Mouse (Mus musculus) T-helper 1 cell (primary cell): ENCODE measurements around the gene Etnk1.
"Not testable (repeated sequence)": the region's sequence is repeated elsewhere in the genome, so short reads cannot be mapped to it uniquely, and the experiment has no call there.

Experiments used
- in situ Hi-C: fragments of 300-600 bp; cut with MboI, MseI; formaldehyde crosslinking; loops from one replicate; pipeline ENCODE4 v1.15.1; 2025; ENCODE audit warnings: high pct_unique_total_duplicates

The Etnk1 gene

GRCm38 (mm10) chr6:143149766-143150291 is 17.2 kb upstream of the Etnk1 start:
- in situ Hi-C loops = no loop called here

DNA sequence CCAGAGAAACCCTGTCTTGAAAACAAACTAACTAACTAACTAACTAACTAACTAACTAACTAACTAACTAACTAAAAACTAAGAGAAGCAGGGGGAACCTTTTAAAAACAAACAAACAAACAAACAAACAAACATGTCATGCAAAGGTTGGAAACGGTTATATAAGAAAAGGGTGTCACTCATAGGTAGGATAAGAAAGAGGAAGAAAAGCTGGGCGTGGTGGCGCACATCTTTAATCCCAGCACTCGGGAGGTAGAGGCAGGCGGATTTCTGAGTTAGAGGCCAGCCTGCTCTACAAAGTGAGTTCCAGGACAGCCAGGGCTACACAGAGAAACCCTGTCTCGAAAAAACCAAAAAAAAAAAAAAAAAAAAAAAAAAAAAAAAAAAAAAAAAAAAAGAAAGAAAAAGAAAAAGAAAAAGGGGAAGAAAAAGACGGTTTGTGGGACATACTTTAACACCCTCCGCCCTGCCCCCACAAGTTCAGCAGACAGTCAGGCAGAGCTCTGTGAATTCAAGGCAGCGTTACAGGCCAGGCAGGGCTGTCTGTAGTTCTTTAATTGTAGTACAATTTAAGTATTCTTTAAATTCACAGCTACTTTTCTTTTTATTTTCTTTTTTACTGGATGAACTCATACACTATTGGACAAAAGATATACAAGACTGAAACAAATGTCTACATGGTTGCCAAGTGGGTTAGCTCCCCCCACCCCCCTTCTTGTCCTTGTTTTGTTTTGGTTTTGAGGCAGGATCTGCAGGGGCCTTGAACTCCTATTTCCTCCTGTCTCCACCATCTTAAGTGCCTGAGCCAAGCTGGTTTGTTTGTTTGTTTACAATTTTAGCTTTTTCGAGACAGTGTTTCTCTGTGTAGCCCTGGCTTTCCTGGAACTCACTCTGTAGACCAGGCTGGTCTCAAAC is 15.7 kb upstream of the Etnk1 start:
- in situ Hi-C loops = not testable (repeated sequence)

DNA sequence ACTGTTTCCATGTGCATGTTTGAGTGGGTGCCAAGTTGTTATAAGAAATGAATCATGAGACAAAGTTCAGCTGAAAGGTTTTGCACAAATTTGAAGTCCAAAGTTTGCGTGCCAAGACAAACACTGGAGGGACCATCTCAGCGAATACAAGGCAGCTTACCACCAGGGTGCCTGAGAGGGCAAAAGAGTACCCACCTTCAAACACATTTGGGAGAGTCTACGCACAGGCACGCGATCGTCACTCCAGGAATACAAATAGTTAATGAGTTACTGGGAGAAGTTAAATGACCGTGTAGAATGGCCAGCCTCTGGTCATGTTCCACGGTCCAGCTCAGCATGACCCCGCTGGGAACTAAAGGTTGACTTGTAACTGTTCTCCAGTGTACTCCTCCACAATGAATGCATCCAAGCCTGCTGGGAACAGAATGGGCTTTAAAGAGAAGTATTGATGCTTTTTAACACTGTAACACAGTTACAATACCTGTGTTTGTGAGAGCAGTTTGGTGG is 14.6 kb upstream of the Etnk1 start:
- in situ Hi-C loops = no loop called here

GRCm38 (mm10) chr6:143153160-143153559 is 13.9 kb upstream of the Etnk1 start:
- in situ Hi-C loops = no loop called here

DNA sequence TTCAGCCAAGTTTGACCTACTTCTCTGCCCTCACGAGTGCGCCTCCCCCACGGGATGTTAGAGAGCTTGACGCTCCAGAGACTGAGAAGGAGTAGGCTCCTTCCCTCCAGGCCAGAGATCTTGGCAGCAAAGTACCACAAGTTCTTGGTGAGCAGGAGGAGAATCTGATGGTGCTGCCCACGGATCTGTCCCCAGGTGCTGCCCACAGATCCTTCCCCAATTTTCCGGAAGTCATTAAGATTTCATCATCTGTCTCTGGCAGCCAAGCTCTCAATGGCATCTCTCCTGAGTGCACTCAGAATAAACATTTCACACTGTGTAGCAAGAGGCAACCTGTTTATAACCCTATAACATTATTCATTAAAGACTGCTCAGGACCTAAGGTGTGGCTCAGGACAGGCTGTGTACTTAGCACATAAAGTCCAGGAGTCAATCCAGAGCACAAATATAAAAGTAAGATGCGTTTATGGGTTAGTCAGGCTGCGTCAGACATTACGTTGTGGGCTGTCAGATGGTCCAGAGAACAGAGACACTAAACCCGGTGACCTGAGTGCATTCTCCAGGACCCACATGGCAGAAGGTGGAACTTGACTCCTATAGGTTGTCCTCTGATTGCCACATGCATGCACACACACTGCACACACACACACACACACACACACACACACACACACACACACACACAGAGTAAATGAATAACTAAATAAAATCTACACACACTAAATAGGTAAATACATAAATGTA is 13.1 kb upstream of the Etnk1 start:
- in situ Hi-C loops = no loop called here

DNA sequence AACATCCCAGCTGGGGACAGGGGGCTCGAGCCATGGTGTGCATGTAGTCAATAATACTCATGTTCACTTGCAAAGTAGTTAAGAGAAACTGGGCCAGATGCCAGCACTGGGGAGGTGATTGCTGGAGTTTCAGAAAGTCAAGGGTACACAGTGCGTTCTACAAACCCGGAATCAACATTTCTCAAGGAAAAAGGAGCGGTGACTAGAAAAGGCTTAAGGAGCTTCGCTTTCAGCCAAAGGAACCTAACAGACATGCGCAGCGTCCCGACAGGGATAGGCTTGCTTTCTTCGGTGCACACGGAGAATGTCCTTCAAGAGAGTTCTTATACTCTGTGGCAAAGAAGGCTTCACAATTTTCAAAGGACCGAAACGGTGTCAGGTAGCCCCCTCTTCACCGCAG is 12.1 kb upstream of the Etnk1 start:
- in situ Hi-C loops = no loop called here

DNA sequence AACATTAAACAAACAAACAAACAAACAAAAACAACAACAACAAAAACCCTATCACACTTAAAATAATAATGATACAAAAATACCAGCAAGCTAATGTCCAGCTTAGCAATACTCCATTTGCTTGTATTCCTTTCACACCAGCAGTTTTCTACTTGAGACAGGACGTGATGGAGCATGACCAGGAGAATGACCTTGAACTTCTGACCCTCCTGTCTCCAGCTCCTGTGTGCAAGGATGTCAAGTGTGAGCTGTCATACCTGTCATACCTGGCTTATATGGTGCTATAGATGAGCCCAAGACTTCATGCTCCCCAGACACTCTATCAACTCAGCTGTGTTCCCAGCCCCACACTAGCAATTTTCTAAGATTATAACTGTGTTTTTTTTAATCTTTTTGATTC is 11.0 kb upstream of the Etnk1 start:
- in situ Hi-C loops = no loop called here

GRCm38 (mm10) chr6:143156684-143157083 is 10.3 kb upstream of the Etnk1 start:
- in situ Hi-C loops = no loop called here

DNA sequence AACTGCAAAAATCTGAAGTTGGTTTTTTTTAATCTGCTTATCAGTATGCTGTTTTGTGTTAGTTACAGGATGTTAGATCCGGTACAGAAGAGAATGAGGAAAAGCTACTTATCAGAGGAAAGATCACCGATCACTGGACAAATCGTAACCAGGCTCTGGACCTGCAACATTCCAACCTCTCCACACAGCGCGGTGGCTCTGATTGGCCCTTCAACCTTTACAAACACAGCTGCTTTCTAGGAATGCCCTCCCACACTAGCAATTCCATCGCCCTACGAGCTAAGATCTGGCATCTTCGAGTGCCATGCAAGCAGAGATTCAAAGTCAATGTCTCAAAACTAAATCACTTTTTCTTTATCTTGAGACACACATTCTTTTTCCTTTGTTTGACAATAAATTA is 9.6 kb upstream of the Etnk1 start:
- in situ Hi-C loops = no loop called here

DNA sequence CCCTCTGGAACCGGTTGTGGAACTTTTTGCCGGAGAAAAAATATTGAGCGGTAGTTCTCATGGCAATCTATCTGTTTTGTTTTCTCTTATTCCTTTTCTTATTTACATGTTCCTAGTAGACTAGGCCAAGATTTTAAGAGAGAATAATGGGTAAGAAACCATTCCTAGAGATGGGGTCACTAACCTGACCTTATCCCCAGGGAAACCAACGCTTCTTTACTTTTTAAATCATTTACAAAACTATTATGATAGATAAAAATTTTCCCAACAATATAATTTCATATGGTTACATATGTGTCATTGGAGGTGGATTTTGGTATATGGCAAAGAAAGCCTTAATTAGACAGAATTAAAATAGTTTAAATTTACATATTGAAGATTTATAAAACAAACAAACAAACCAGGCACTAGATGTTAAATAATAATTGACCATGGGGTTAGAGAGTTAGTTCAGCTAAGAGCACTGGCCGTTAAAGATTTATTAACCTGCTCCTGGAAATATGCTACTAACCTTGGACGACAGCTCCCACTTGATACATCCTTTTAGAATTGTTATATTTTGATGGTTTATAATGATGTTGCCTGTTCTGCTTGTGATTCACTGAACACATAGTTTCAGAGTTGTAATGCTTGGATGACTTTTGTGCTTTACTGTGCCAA is 6.3 kb upstream of the Etnk1 start:
- in situ Hi-C loops = loop anchor here (10.0 kb wide), 1 partner anchor 56 kb away; the partner anchor contains the start of gene C2cd5

- in situ Hi-C loops = loop anchor here (10.0 kb wide), 1 partner anchor 58 kb away; the partner anchor contains the start of gene C2cd5
Observed at GRCm38 (mm10) chr6:143162161-143162877, 4.7 kb upstream of the Etnk1 start.

DNA sequence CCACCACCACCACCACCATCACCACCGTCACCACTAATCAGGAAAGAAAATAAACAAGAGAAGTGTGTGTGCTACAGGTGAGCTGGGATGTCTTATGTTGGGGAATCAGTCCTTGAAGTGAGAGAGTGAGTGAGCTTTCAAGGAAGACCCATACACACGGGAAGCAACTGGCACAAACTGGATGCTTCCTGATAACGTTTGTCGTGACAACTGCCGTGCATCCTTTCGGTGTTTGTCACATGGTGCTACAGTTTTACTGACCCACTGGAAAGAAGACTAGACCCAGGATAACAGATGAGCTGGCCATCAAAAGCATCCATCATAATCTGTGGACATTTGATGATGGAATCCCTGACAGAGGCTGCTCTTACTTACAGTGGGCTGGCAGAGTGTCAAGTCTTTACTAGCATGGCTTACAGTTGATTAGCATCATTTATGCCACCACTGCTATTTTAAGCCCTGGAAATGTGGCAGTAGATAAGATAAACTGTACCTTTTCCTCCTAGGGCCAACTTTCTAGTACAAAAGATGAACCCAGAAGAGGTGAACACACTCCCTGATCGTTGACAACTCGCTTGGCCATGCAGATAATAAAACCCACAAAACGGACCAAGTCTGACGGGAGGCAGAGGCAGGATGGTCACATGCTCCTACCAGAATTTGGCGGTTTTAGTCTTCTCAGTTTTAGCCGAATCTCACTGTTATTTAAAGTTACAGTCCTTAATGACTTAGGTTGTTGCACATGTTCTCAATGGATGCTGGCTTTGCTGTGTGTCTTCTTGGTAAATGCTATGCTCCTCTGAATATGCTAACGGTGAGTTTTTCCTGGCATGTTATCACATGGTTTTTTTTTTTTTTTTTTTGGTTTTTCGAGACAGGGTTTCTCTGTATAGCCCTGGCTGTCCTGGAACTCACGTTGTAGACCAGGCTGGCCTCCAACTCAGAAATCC is 2.8 kb upstream of the Etnk1 start:
- in situ Hi-C loops = loop anchor here (10.0 kb wide), 1 partner anchor 59 kb away; the partner anchor contains the start of gene C2cd5

- in situ Hi-C loops = loop anchor here (10.0 kb wide), 1 partner anchor 60 kb away; the partner anchor contains the start of gene C2cd5
Observed at GRCm38 (mm10) chr6:143164906-143165255, 2.1 kb upstream of the Etnk1 start.

DNA sequence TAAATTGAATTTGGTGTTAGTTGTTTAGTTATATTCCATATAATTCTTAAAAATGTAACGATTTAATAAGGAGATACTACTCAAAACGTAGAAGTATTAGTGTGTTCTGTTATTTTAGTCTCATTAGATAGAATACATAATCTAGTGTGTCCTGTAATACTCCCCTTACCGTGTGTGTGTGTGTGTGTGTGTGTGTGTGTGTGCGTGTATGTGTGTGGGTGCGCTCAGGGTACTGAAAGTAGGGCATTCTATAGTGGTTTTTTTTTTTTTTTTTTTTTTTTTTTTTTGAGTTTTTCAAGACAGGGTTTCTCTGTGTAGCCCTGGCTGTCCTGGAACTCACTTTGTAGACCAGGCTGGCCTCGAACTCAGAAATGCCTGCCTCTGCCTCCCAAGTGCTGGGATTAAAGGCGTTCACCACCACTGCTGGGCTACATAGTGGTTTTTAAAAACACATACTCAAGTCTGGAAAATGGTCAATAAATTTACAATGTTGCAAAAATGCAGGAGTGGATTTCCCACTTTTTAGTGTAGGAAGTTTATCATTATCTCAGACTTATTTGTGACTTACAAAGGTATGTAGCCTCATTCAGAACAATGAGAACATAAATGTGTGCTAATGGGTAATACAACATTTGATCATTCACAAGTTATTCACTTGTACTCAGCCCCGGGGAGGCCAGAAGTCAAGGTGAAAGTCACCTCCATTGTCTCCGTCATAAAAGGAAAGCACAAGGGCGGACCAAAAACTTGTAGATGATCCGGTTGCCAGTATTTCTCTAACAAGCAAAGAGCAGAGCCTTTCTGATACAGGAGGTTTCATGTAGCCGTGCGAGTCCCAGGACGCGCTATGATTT is 1.4 kb upstream of the Etnk1 start:
- in situ Hi-C loops = loop anchor here (10.0 kb wide), 1 partner anchor 61 kb away; the partner anchor contains the start of gene C2cd5

GRCm38 (mm10) chr6:143167409-143167919 is 443 bp downstream of the Etnk1 start:
- in situ Hi-C loops = loop anchor here (10.0 kb wide), 1 partner anchor 63 kb away; the partner anchor contains the start of gene C2cd5

DNA sequence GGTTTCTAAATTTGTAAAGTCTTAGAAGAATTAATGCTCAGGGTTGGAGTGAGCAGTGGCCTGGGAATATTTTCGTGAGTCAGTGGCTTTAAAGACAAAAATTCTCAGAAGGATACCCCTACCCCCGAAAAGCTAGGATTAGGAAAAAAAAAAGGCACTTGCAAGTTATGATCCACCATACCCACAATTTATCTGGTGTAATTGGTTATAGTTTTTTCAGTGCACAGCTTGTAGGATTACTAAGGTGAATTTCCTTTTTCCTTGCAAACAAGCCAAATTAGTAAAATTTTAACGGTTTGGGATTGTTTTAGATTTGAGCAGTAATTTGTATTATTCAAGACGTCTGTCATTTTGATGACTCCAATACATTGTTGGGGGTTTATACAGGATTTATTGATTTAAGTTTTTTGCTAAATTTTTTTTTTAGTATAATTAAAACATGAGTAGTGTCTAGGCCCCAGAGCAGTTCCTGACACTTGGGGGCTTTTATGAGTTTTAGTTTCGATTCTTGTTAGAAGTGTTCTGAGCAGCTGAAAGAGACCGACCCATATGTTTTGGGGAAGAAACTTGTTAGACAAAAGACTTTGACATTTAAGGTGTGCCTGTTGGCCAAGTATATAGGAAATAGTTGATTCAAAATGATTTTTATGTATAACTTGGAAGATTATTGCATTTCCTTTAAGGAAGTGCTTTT is 1.1 kb downstream of the Etnk1 start:
- in situ Hi-C loops = loop anchor here (10.0 kb wide), 1 partner anchor 63 kb away; the partner anchor contains the start of gene C2cd5

GRCm38 (mm10) chr6:143169385-143169784 is 2.4 kb downstream of the Etnk1 start:
- in situ Hi-C loops = loop anchor here (10.0 kb wide), 1 partner anchor 65 kb away; the partner anchor contains the start of gene C2cd5
